Mouse (Mus musculus) cortical plate, adult 2 months (tissue): ENCODE data around the gene Ncl.

Experiments
- CTCF ChIP-seq: fragments of 200-500 bp; IDR thresholded peaks from 2 replicates; pipeline ENCODE4 v1.5.1; 2011; ENCODE audit warnings: mild to moderate bottlenecking, control low read depth, low read length; ENCODE audit not compliant: insufficient read depth; ENCODE audit errors: extremely low read depth
- POLR2A ChIP-seq: fragments of 200-500 bp; IDR thresholded peaks from 2 replicates; pipeline ENCODE4 v1.6.1; 2011; ENCODE audit warnings: mild to moderate bottlenecking, low read length, control low read depth; ENCODE audit not compliant: insufficient read depth; ENCODE audit errors: extremely low read depth

GRCm38 (mm10) chr1:86339156-86339812 is 19.9 kb downstream of the Ncl start:
- TF ChIP-seq POLR2A (no peak), CTCF (peak; percentile 93)
